Mouse (Mus musculus): ENCODE measurements at regions not wholly inside any gene's neighbourhood (a gene's known extent, or its start where the extent isn't known, plus 50 kb on each side); places are given as distances from the start of the nearest gene placed in this dataset.
"Not testable (repeated sequence)": the region's sequence is repeated elsewhere in the genome, so short reads cannot be mapped to it uniquely, and the experiment has no call there.

DNA sequence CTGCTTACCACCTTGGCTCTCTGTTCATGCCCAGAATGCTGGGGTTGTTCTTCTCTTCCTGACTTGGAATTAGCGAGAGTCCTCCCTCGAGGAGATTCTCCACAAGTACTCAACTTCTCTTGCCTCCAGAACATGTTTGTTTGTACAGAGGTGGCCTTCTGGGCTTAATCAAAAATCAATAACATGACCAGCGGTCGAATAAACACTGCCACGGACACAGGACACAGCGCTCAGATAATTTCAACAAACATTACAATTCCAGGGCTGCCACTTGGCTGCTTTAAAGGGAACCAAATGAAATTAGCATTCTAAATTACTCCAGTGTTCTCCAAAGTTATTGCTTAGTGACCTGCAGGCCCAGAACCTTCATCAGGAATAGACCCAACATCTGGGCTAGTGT lies 249.9 kb downstream of the Setd4 start:
- no peak for DNase-seq (ENCODE audit: low read depth in 1 of 2, low spot score in 2 of 2)

DNA sequence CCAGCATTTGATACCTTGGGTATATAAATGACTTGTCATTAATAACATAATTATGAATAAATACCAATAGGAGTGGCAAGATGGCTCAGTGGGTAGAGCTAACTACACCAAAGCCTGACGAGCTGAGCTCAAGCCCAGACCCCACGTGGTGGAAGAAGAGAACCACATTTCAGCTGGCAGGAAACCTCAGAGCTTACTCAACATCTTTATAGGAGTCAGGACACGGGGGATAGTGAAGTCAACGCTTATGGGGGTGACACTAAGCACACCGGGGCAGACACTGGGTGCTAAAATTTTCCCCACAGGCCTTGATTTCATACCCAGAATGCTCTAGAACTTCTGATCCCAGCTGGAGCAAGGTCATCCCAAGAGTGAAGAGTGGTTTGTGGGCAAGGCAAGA lies 259.3 kb downstream of the Setd4 start:
- DNase-seq (ENCODE audit: low read depth in 1 of 2, low spot score in 2 of 2) = no peak

DNA sequence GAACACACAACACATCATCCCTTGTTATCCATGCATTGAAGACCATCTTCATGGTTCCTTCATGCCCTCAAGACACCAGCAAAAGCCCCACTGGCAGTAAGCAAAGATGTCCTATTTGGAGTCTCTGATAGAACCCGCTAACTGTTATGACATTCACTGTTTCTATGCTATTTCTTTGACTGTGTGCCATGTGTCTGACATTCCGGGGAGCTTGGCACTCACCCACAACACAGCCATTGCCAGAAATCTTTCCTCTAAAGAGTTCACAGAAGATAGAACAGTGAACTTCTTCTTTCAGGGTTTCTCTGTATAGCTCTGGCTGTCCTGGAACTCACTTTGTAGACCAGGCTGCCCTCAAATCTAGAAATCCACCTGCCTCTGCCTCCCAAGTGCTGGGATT lies 261.2 kb downstream of the Setd4 start:
- DNase-seq (ENCODE audit: low read depth in 1 of 2, low spot score in 2 of 2) = no peak

DNA sequence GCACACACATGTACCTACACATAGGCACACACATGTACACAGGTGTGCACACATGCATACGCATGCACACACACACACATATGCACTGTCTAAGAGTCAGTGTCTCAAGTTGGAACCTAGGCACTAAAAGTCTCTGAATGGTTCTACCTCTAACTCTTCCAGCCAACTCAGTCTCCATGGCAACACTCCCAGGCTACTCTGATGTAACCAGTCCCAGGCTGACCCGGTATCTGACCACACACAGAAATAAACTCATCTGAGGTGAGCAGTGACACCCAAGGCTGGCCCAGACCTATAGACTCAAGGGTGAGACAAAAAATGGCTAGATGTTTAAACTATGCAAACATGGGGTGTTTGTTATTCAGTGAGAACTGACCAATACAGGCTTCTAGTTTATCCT lies 262.1 kb downstream of the Setd4 start:
- no peak for DNase-seq (ENCODE audit: low read depth in 1 of 2, low spot score in 2 of 2)

DNA sequence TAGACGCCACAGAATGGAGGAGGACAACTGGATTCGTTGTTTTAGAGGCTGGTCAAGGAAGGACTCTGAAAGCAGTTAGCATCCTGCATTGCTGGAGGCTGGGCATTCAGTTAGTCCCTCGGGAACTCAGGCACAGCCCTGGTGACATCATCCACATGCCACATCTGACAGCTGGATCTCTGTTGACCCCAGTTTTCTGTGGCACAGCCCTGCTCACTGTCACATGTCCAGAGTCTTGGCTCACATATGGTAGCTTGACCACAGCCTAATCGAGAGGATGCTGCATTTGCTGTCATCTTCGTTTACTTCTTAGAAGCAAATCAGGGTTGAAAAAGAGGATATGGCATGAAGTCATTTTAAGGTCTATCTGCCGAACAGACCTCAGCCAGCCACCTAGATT lies 265.1 kb downstream of the Setd4 start:
- DNase-seq (ENCODE audit: low read depth in 1 of 2, low spot score in 2 of 2) = no peak

DNA sequence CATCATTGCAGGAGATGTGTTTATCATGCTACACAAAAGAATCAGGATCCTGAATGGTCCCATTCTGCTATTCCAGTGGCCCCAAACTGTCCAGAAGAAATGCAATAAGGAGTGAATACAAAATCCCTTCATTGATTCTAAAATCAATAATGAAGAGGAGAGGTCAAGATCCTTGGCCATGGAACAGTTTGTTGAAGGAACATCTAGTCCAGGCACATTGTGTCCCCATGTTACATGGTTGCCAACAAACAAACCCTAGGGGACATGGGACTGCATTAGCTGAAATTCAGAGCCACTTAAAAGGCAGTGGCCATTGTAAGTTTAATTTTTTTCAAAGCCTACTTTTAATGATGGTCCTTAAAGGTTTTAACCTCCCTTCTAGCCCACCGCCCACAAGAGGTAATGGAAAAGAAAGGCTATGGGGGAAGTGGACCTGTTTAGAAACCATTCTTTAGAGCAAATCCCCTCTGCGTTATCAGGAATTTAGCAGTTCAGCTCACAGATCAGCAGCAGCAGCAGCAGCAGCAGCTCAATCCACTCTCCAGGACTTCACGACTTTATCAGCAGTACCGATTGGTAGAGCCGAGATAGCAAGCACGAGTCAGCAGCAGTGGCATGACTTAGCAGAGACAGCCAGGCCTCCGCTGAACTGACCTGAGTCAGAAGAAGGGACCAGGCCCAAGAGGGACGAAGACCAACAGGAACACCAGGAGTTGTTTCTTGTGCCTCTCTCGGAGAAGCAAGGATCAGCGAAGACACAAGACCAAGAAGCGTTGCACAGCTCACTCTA lies 268.3 kb downstream of the Setd4 start:
- no peak for DNase-seq (ENCODE audit: low read depth in 1 of 2, low spot score in 2 of 2)

DNA sequence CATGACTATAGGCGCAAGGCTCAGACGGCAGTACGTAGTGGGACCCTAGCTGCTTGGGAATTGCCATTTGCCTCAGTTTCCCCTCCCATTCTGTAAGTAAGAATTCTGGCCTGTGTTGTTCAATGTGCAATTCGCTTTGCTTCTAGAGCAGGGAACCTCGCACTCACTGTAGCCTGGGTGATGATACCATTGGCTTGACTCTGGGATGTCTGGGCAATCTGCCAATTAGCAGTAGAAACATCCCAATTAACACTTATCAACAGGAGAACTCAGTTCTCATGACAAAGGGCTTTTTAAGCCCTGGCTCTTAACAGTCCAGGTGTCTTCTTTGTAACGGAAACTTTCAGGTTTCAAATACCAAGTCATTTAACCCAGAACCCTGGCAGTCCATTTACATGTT lies 270.2 kb downstream of the Setd4 start:
- no peak for DNase-seq (ENCODE audit: low read depth in 1 of 2, low spot score in 2 of 2)

DNA sequence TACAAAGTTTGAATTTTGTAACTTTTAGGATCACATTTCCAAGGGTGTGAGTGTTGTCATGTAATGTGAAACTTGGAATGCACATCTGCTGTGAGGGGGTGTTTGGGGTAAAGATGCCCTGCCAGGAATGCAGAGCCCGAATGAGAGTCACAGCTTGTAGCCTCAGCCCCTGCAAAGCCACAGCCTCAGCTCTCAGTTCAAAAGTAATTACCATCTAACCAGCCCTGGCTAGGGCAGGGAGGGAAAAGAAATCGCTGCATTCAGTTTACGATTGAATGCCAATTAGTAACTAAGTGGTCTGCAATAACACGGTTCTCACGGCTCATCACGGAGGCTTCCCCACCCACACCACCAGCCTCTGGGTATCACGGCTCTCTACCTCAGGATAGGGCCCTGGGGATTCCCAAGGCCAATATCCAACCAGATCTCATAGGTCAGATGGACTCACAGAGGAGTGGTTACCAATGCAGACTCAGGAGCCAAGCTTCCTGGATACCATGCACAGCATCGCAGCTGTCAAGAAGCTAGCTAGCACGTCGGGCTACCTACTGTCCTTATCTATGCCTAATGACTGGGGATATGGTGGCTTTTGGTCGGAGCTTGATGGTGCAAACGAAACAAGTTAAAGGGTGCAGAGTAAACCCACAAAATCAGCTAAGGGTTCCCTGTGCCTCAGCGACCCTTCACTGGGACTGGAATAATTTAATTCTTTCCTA lies 275.0 kb downstream of the Setd4 start:
- DNase-seq (ENCODE audit: low read depth in 1 of 2, low spot score in 2 of 2) = no peak

DNA sequence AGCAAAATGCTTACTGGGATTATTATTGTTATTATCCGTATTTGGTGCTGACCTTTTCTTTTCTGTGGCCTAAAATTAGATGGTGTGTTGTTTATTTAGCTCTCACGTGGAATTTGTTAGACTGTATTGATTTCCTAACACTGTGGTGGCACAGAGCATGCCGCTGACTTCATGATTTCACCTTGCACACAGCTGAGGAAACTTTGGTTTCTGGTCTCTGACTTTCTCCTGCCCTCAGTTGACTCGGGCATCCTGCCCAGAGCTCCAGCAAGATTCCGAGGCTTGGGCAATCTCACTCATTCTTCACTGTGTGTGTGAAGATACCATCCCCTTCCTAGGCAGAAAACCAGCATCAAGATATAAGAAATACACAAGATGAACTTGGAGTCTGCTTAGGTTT lies 279.0 kb downstream of the Setd4 start:
- DNase-seq (ENCODE audit: low read depth in 1 of 2, low spot score in 2 of 2) = no peak

DNA sequence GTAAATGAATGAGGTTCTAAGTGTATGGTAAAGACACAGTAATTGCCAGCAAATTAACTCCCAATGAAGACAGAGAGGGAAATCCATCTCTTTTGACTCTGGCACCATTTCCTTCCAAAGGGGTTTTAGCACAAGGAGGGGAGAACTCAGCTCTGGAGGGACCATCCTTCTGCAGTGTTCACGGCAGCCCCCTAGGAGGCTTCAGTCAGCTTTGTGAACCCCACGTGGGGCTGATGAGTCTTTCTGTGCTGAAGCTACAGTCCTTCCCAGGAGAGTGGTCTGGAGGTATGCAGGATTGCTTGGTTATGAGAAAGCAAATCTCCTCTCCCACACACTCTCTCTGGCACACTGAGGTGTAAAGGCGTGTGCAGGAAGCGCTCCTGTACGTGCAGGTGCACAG lies 280.7 kb downstream of the Setd4 start:
- DNase-seq (ENCODE audit: low read depth in 1 of 2, low spot score in 2 of 2) = no peak

DNA sequence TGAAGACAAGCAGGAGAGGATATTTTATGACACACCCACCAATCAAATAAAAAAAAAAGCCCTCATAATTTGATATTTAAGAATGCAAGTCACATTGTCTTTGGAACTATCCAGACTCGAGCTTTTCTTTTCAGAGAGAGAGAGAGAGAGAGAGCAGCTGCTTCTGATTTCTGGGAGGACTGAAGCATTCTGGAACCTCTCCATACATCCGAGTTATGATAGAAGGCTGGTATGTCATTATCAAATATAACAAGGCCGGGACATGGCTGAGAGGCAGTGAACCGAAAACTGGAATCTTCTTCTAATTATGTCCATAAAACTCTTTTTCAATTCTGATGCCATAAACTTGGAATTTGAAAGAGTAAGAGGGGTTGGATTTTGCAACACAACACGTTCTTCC lies 284.3 kb downstream of the Setd4 start:
- DNase-seq (ENCODE audit: low read depth in 1 of 2, low spot score in 2 of 2) = no peak

DNA sequence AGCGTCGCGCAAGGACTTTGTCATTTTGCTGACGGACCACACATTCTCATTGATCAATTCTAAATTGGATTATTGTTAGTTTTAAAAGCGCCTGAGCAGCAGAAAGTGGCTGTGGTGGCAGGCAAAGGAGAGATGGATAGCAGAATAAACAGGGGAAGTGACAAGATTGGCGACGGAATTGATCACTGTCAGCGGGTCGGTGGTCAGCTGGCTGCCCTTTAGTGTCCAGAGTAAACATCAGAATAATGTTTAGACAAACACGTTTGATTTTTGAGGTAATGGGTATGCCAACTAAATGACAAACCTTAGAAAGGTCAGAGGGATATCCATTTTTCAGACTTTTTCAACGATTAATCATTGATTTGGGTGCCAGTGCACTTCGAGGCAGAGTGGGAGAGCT lies 292.2 kb downstream of the Setd4 start:
- DNase-seq (ENCODE audit: low read depth in 1 of 2, low spot score in 2 of 2) = no peak

DNA sequence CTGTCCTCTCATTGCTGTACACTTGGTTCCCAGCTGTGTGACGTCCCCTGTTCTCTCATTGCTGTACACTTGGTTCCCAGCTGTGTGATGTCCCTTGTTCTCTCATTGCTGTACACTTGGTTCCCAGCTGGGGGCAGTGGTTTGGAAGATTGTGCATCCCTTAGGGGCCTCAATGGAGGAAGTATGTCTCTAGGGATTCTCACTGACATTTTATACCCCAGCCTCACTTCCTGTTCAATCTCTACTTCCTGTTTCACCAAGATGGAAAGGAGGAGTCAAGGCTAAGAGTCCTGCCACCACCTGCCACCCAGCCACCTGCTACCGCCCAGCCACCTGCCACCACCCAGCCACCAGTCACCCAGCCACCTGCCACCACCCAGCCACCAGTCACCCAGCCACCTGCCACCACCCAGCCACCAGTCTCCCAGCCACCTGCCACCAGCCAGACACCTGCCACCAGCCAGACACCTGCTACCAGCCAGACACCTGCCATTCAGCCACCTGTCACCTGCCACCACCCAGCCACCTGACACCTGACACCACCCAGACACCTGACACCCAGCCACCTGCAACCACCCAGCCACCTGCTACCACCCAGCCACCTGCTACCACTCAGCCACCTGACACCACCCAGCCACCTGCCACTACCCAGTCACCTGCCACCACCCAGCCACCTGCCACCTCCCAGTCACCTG lies 295.1 kb downstream of the Setd4 start:
- DNase-seq (ENCODE audit: low read depth in 1 of 2, low spot score in 2 of 2) = no peak

DNA sequence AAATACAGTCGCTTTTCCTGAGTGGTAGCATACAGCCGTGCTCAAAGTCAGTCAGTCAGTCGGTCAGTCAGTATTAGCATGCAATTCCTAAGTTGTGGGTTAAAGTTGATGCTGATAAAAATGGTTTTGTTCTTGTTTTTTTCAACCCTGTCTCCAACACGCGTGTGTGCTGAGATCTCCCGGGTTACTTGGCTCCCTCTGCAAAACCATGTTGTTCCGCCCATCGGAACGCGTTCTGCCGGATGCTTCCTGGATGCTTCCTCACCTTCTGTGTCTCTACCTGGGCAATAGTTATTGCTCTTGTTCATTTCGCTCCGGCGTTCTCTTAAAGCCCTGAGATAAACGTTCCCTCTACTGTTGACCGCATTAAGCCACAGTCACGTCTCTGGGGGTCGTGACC lies 296.9 kb downstream of the Setd4 start:
- DNase-seq (ENCODE audit: low read depth in 1 of 2, low spot score in 2 of 2) = no peak

DNA sequence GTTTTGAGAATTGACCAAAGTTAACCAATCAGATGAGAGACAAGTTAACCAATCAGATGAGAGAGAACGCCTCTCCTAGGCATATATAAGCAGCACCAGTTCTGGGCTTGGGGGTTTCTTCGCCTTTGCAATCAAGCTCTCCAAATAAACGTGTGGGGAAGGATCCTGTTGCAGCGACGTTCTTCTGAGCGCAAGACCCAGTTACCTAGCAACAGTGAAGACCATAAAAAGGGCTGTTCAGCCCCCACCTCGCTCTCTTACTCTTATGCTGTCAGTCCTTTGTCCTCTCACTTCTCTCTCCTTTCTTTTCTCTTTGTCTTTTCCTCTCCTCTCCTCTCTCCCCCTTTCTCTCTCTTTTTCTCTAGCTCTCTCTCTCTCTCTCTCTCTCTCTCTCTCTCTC lies 297.7 kb downstream of the Setd4 start:
- not testable (repeated sequence) for DNase-seq (ENCODE audit: low read depth in 1 of 2, low spot score in 2 of 2)

DNA sequence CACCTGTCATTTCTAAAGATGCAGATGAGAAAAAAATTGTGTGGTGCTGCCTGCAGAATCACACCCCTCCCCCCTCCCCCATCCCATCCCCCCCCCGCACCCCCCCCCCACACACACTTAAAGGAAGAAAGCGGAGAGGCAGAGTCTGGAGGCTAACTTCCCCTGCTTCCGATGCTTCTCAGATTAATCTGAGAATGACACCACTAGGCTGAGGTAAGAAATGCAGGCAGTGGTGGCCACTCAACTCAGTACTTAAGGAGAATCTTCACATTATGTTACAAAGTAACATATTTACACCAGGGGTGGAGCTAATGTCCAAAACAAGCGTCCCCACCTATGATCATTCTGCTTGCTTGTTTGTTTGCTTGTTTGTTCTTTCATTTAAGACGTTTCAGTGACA lies 309.4 kb downstream of the Setd4 start:
- DNase-seq (ENCODE audit: low read depth in 1 of 2, low spot score in 2 of 2) = no peak

DNA sequence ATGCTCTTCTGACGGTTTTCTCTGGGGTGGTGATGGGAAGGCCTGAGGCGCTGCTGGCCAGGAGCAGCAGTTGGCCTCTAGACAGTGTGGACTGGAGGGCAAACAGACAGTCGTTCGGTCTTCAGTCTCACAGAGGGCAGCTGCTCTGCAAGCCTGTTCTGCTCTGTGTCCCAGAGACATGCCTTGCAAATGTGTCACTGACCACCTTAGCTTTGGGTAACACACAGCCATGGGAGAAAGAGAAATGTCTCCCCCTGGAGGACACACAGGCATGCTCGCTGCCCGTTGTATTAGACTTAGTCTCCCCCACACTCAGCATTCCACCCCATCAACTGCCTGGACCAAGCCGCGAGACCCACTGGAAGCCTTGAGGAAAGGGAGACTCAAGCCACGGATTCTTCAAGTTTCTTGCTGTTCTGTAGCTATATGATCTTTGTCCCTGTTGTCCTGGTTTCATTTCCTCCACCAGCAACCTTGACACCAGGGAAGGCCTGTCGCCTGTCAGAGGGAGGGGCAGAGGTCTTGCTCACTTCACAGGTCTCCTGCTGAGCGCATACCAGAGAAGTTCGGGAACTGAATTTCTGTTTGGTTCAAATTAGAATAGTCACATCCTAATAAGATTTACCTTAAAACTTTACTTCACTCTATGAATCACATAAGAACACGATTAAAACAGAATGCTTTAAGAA lies 310.8 kb downstream of the Setd4 start:
- DNase-seq (ENCODE audit: low read depth in 1 of 2, low spot score in 2 of 2) = peak in 1 of 2 experiments; percentile 6

DNA sequence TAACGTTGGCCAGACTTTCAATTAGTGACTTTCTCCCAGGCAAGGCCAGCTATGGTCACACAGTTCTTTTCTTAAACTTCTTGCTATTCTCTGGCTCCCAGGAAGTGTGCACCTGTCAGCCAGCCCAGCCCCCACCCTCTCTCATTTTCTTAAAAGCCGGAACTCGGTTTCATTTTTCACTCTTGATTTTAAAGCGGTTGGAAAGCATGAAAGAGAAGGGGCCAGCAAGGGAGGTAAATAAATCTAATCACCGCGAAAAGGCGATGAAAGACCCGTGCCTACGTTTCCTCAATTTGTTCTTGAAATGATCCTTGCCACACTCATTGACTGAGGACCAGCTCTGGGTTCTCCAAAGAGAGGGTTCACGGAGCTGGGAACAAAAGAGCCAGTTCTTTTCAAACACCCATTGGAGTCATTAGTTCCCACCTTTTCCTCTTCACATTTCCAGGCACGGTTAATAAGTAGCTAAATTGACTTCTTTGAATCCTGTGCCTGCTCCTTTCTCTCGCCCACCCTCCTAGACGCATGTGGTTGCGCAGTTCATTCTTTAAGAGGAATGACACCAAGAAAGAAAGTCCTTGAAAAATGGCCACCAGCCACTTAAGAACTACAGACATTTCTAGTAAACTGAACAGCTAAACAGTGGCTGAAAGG lies 311.6 kb downstream of the Setd4 start:
- DNase-seq (ENCODE audit: low read depth in 1 of 2, low spot score in 2 of 2) = no peak

DNA sequence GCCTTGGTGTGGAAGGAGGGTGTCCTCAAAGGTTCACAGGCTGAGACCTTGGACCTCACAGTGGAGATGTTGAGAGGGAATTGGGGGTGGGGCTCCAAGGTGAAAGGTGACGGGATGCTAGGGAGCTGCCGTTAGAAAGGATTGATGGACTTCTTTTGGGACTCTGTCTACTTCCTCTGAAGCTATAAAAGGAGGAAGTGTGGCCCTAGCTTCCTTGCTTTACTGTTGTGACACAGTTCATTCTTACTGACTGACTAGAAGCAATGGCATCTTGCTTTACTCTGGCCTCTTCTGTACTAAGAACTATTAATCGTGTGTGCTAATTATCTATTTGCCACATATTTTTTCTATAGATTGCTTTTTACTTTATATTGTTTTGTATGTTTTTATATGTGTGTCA lies 315.8 kb downstream of the Setd4 start:
- no peak for DNase-seq (ENCODE audit: low read depth in 1 of 2, low spot score in 2 of 2)

DNA sequence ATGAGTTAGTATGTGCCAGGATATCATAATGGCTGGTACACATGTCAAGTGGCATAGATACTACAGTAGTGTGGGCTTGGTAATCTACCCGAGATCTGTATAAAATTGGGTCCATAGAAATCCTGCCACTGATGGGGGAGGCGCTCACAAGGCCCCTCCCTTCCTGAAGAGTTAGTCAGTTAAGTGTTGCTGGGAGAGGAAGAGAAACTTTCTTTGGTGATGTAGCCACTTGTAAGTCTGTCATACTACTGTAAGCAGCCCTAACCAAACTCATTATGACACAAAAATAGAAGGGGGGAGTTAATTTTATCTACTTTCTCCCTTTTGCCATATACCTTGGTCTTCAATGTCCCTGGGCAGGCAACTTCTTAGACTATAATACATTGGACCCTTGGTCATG lies 316.3 kb downstream of the Setd4 start:
- DNase-seq (ENCODE audit: low read depth in 1 of 2, low spot score in 2 of 2) = no peak

DNA sequence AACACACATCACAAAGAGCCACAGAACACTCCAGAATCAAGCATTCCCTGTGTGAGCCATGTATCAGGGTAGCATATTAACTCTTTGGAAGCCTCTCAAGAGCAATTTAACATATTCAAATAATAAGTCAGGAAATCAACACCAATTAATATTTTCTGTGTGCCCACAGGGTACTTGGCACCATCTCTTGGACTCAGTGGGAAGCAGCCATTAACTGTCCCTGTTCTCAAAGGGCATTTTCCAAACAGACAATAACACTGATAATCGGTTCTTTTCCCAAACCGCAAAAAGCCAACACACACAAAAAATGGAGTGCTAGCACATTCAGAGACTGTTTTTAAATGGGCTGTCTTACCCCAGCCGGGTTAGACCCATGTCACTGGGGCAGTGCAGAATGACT lies 317.0 kb downstream of the Setd4 start:
- no peak for DNase-seq (ENCODE audit: low read depth in 1 of 2, low spot score in 2 of 2)

All from monocyte, adult 2 months (primary cell).